In the genomic region with DNA sequence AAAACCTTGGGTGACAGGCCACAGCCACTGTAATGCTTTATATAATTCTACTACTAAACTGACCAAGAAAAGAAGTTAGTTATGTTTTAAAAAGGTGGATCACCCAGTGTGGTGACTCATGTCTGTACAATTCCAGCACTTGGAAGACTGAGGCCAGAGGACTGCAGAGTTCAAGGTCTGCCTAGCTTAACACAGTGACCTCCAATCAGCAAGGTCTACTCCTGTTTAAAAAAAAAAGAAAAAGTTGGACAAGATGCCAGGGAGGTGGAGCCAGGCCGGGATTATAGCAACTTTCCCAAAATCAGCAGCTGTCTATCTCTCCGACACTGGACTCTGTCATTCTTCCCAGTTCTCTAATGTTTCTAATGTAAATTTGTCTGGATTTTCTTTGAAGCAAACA, we compare ENCODE assay signal across 30 mouse cellular contexts. TPM values are rescaled to one million over a fixed set of nuclear protein-coding genes. Genes with fewer than 3 reads are reported as not detected.
DNase-seq lines count a peak whose midpoint lies in the region; ATAC-seq lines count a peak whose summit lies in the region.
"Had no signal": no experiment of that assay in that cellular context is flagged by ENCODE, and none has a peak within 500 bp of the region (broad histone marks: within the 10 kb centered on the region; RNA-seq: fewer than 3 reads in every experiment).

No protein-coding gene starts in this region.

- no peak for ATAC-seq in kidney, embryonic 16.5 days (ENCODE audit: low FRiP score, low TSS enrichment)
- no peak for ATAC-seq in megakaryocyte-erythroid progenitor cell, adult 5-6 weeks (replicated peaks; ENCODE audit: low FRiP score, low TSS enrichment, poor library complexity, severe bottlenecking)
- ATAC-seq: forebrain, embryonic 13.5 days; hindbrain, postnatal 0 days; intestine, embryonic 15.5 days had no signal

- H3K4me2 ChIP-seq in kidney, embryonic 16.5 days (replicated peaks; ENCODE audit: low read depth, low read length), result no peak overlapping the region
- H3K4me2 ChIP-seq: forebrain, embryonic 13.5 days; heart, embryonic 15.5 days; hindbrain, embryonic 12.5 days; intestine, embryonic 15.5 days; liver, embryonic 15.5 days; lung, embryonic 15.5 days; midbrain, embryonic 12.5 days; neural tube, embryonic 12.5 days had no signal

- H3K27ac ChIP-seq in kidney, embryonic 16.5 days (ENCODE audit: low read length), result no peak overlapping the region
- H3K27ac ChIP-seq: forebrain, embryonic 13.5 days; heart, embryonic 15.5 days; hindbrain, embryonic 12.5 days; hindbrain, postnatal 0 days; intestine, embryonic 15.5 days; liver, embryonic 15.5 days; lung, embryonic 15.5 days; midbrain, embryonic 12.5 days; neural tube, embryonic 12.5 days; stomach, postnatal 0 days had no signal

- peak; percentile 84 for DNase-seq in adrenal gland, adult 2 months
- DNase-seq in adrenal gland, postnatal 4 days (ENCODE audit: low spot score in 2 of 2), result no peak
- DNase-seq in kidney, adult 9 months, result peak; percentile 86
- peak; percentile 80 for DNase-seq in 3T3-L1 (ENCODE audit: low read depth, low spot score)
- DNase-seq in adrenal gland, postnatal 14 days, result peak; percentile 63
- DNase-seq: cerebellum, adult 9-10 months; cerebellum, postnatal 36 days; gastrocnemius, postnatal 14 days; heart, postnatal 36 days; layer of hippocampus, postnatal 36 days; left cerebral cortex, postnatal 4 days; right cerebral cortex, adult 18-20 months; spleen, adult 18-20 months; thymus, adult 18-20 months; thymus, postnatal 25 days had no signal

- peaks cover 75% of the 10 kb centered on the region for H3K36me3 ChIP-seq in kidney, embryonic 16.5 days (ENCODE audit: insufficient read depth, low read length)

- no peak overlapping the region for H3K4me3 ChIP-seq in kidney, embryonic 16.5 days (ENCODE audit: low read length)
- H3K4me3 ChIP-seq: forebrain, embryonic 13.5 days; heart, embryonic 15.5 days; hindbrain, embryonic 12.5 days; intestine, embryonic 15.5 days; liver, embryonic 15.5 days; lung, embryonic 15.5 days; midbrain, embryonic 12.5 days; myocyte; neural tube, embryonic 12.5 days had no signal

- 86% methylated on average over 2 of the region's 2 CpGs for WGBS in kidney, embryonic 16.5 days

- no peaks in the 10 kb centered on the region for H3K9me3 ChIP-seq in kidney, embryonic 16.5 days (ENCODE audit: low read length)
- H3K9me3 ChIP-seq: forebrain, embryonic 13.5 days; heart, embryonic 15.5 days; hindbrain, embryonic 12.5 days; intestine, embryonic 15.5 days; liver, embryonic 15.5 days; lung, embryonic 15.5 days; midbrain, embryonic 12.5 days; neural tube, embryonic 12.5 days had no signal

- no peaks in the 10 kb centered on the region for H3K4me1 ChIP-seq in kidney, embryonic 16.5 days (ENCODE audit: insufficient read depth, low read length)
- H3K4me1 ChIP-seq: forebrain, embryonic 13.5 days; heart, embryonic 15.5 days; hindbrain, embryonic 12.5 days; intestine, embryonic 15.5 days; lung, embryonic 15.5 days; midbrain, embryonic 12.5 days; neural tube, embryonic 12.5 days had no signal

- no peak overlapping the region for H3K9ac ChIP-seq in kidney, embryonic 16.5 days (replicated peaks; ENCODE audit: low read length)
- H3K9ac ChIP-seq: forebrain, embryonic 13.5 days; heart, embryonic 15.5 days; hindbrain, embryonic 12.5 days; intestine, embryonic 15.5 days; liver, embryonic 15.5 days; lung, embryonic 15.5 days; midbrain, embryonic 12.5 days; neural tube, embryonic 12.5 days had no signal

- H3K27me3 ChIP-seq in kidney, embryonic 16.5 days (ENCODE audit: insufficient read depth, low read length), result no peaks in the 10 kb centered on the region
- H3K27me3 ChIP-seq: forebrain, embryonic 13.5 days; heart, embryonic 15.5 days; hindbrain, embryonic 12.5 days; intestine, embryonic 15.5 days; liver, embryonic 15.5 days; lung, embryonic 15.5 days; midbrain, embryonic 12.5 days; neural tube, embryonic 12.5 days had no signal

RNA-seq across cellular contexts. Expression of a gene that starts 25.1 kb away (rescaled TPM):
- total RNA-seq in adrenal gland, adult 2 months (2021), result 10 to 100 TPM; 21.0 to 37.6 TPM
- 22.3 and 22.6 TPM in 2 replicates for polyA plus RNA-seq in adrenal gland, adult 2 months (2012; rRNA removed)
- 10 to 100 TPM; 43.7 to 50.1 TPM for total RNA-seq in adrenal gland, postnatal 4 days (2021)
- polyA plus RNA-seq in kidney, embryonic 16.5 days (2015; fragmentation: Nextera tagmentation; extraction: Ambion mirVana), result 69.8 and 79.5 TPM in 2 replicates
- 37.6 and 40.5 TPM in 2 replicates for total RNA-seq in adrenal gland, postnatal 14 days (2021)
- 38.4 and 44.2 TPM in 2 replicates for total RNA-seq in megakaryocyte-erythroid progenitor cell, adult 5-6 weeks (2014; fragmentation: Nextera tagmentation)
- total RNA-seq in megakaryocyte-erythroid progenitor cell, adult 5-6 weeks (2017), result 41.2 and 42.4 TPM in 2 replicates

RNA-seq across cellular contexts. Expression of a gene that starts 45.8 kb away (rescaled TPM):
- total RNA-seq in adrenal gland, adult 2 months (2021), result 1 to 10 TPM; 2.4 to 2.9 TPM
- polyA plus RNA-seq in adrenal gland, adult 2 months (2012; rRNA removed), result 3.2 and 5.3 TPM in 2 replicates
- 1 to 10 TPM; 6.3 to 8.5 TPM for total RNA-seq in adrenal gland, postnatal 4 days (2021)
- 9.3 and 12.5 TPM in 2 replicates for polyA plus RNA-seq in kidney, embryonic 16.5 days (2015; fragmentation: Nextera tagmentation; extraction: Ambion mirVana)
- total RNA-seq in adrenal gland, postnatal 14 days (2021), result 3.3 and 6.5 TPM in 2 replicates
- 0.67 TPM in 1 of 2 replicates, not detected in the other for total RNA-seq in megakaryocyte-erythroid progenitor cell, adult 5-6 weeks (2014; fragmentation: Nextera tagmentation)
- total RNA-seq in megakaryocyte-erythroid progenitor cell, adult 5-6 weeks (2017), result not detected in 2 replicates
- total RNA-seq: granulocyte monocyte progenitor cell, adult 5-6 weeks; MEL had no signal

RNA-seq across cellular contexts. Expression of a gene that starts 49.0 kb away (rescaled TPM):
- total RNA-seq in adrenal gland, adult 2 months (2021), result 1 to 10 TPM; 3.5 to 5.4 TPM
- 21.4 and 27.6 TPM in 2 replicates for polyA plus RNA-seq in adrenal gland, adult 2 months (2012; rRNA removed)
- total RNA-seq in adrenal gland, postnatal 4 days (2021), result 10 to 100 TPM; 12.7 to 14.0 TPM
- 0.85 and 0.94 TPM in 2 replicates for polyA plus RNA-seq in kidney, embryonic 16.5 days (2015; fragmentation: Nextera tagmentation; extraction: Ambion mirVana)
- total RNA-seq in adrenal gland, postnatal 14 days (2021), result 8.4 and 8.7 TPM in 2 replicates
- 0.35 TPM in 1 of 2 replicates, not detected in the other for total RNA-seq in megakaryocyte-erythroid progenitor cell, adult 5-6 weeks (2014; fragmentation: Nextera tagmentation)
- total RNA-seq in megakaryocyte-erythroid progenitor cell, adult 5-6 weeks (2017), result 0.34 and 0.61 TPM in 2 replicates

Comparison
In these comparisons a context has a peak if more than half of its experiments do, and no peak if none do; other contexts are left out.
1. DNase-seq: peak in adrenal gland, adult 2 months (single experiment), kidney, adult 9 months (single experiment), 3T3-L1 (single experiment) and adrenal gland, postnatal 14 days (single experiment); none in adrenal gland, postnatal 4 days (0 of 2).